Mouse (Mus musculus): ENCODE measurements around the gene Piga.

- TF ChIP-seq CTCF (IDR thresholded peaks at IDR 0.05; ENCODE audit: low read depth, low read length) (no peak), TAL1 (conservative IDR thresholded peaks at IDR 0.05; ENCODE audit: low read depth, low read length) (no peak), GATA2 (IDR thresholded peaks at IDR 0.05; ENCODE audit: borderline replicate concordance, low read depth, low read length) (no peak), GATA1 (IDR thresholded peaks at IDR 0.05; ENCODE audit: borderline replicate concordance, low read length) (no peak)
Measured at GRCm38 (mm10) chrX:164427295-164427694, 7.7 kb downstream of the Piga start.
